Mouse (Mus musculus): Measurements from ENCODE around the gene Gabrr2.

The Gabrr2 gene

DNA sequence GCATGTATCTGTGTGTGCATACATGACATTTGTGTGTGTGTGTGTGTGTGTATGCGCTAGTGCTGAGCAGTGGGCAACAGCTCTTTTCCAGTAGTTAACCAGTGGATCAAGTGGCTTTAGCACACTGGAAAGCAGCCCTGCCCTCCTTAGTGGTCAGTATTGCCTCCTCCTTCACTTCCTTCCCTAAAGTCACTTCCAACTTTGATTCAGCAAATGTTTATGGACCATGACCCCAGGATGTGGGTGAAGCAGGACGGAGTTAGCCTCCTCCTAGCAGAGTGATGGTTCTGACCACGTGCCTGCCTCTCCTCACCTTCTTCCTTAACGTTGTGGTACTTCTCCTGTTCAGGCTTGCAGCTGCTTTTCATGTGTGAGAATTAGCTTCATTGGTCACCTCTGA lies 23.0 kb upstream of the Gabrr2 start:
- TF ChIP-seq CTCF (conservative IDR thresholded peaks at IDR 0.05; ENCODE audit: low read length): no peak
- no peak for TF ChIP-seq NANOG (IDR thresholded peaks at IDR 0.05; ENCODE audit: borderline replicate concordance, low read length)
- H3K9me3 ChIP-seq (ENCODE audit: low read length): peaks cover 4% of the 10 kb centered on the region; the same call in 1 of the 2 replicates
- H3K36me3 ChIP-seq (ENCODE audit: insufficient read depth, low read length): peaks cover 8% of the 10 kb centered on the region
- H3K4me3 ChIP-seq (replicated peaks; ENCODE audit: low read length): no peak overlapping the region
- no peaks in the 10 kb centered on the region for H3K4me1 ChIP-seq (replicated peaks; ENCODE audit: low read depth, low read length)
- no peaks in the 10 kb centered on the region for H3K27me3 ChIP-seq (ENCODE audit: insufficient read depth, low read length)

DNA sequence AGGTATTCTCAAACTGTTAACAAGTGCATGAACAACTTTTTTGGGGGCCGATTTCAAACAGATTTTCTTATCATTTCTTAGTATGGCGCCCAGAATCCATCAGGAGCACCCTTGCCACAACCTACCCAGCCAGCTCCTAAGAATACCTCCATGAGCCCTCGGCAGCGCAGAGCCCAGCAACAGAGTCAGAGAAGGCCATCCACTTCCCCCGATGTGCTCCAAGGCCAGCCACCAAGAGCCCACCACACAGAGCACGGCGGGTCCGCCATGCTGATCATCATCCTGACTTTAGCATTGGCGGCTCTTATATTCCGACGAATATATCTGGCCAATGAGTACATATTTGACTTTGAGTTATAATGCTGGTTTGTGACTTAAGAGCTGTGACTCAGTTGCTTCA lies 13.2 kb upstream of the Gabrr2 start:
- Histone ChIP-seq H3K36me3 (ENCODE audit: insufficient read depth, low read length) (peaks cover 20% of the 10 kb centered on the region), H3K4me1 (replicated peaks; ENCODE audit: low read depth, low read length) (no peaks in the 10 kb centered on the region)
- TF ChIP-seq POU5F1 (IDR thresholded peaks at IDR 0.05; ENCODE audit: borderline replicate concordance, low read length) (no peak), CTCF (conservative IDR thresholded peaks at IDR 0.05; ENCODE audit: low read length) (no peak), NANOG (IDR thresholded peaks at IDR 0.05; ENCODE audit: borderline replicate concordance, low read length) (no peak)

DNA sequence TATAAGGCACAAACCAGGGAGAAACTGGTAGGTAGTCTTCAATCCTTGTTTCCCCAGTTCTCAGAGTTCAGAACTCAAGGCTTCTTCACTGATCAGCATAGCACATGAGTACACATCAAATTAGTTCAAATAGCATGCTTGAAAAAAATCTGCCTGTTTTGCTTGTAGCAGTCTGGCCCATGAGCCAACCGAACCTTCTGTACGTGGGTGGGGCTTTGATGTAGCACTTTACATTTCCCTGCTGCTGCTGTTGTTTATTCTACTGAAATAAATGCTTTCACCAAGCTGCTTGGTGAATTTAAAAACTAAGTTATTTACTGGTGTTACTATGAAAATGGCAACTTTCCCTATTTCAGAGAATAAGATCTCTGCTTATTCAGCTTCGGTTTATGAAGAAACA lies 10.7 kb upstream of the Gabrr2 start:
- H3K4me3 ChIP-seq (replicated peaks; ENCODE audit: low read length): no peak overlapping the region
- H3K36me3 ChIP-seq (ENCODE audit: insufficient read depth, low read length): no peaks in the 10 kb centered on the region
- TF ChIP-seq POU5F1 (IDR thresholded peaks at IDR 0.05; ENCODE audit: borderline replicate concordance, low read length) (no peak), CTCF (conservative IDR thresholded peaks at IDR 0.05; ENCODE audit: low read length) (no peak), NANOG (IDR thresholded peaks at IDR 0.05; ENCODE audit: borderline replicate concordance, low read length) (no peak)
- no peaks in the 10 kb centered on the region for H3K4me1 ChIP-seq (replicated peaks; ENCODE audit: low read depth, low read length)
- H3K27me3 ChIP-seq (ENCODE audit: insufficient read depth, low read length): no peaks in the 10 kb centered on the region
- no peaks in the 10 kb centered on the region for H3K9me3 ChIP-seq (ENCODE audit: low read length)

More for the DNA sequence above, 13.2 kb upstream of the Gabrr2 start:
- Histone ChIP-seq H3K27me3 (ENCODE audit: insufficient read depth, low read length) (no peaks in the 10 kb centered on the region), H3K9me3 (ENCODE audit: low read length) (no peaks in the 10 kb centered on the region), H3K4me3 (replicated peaks; ENCODE audit: low read length) (no peak overlapping the region)

DNA sequence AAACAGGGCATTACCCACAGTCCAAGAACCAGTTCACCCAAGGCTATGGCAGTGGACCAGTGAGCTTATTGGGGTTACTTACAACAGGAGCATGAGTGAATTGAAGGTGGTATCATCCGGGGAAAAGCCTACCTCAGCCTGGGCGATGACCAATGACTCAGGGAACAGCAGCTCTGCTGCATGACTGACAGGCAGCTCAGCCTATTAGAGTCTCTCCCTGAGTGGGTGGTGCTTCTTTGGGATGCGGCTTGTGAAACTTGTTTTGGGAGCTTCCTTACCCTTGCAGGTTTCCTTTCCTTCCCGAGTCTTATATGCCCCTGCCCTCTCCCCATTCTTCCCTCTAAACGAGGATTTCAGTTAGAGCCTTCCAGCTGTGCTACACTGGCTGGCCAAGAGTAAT lies 10.1 kb upstream of the Gabrr2 start:
- no peaks in the 10 kb centered on the region for H3K27me3 ChIP-seq (ENCODE audit: insufficient read depth, low read length)
- no peaks in the 10 kb centered on the region for H3K9me3 ChIP-seq (ENCODE audit: low read length)
- TF ChIP-seq CTCF (conservative IDR thresholded peaks at IDR 0.05; ENCODE audit: low read length) (no peak), POU5F1 (IDR thresholded peaks at IDR 0.05; ENCODE audit: borderline replicate concordance, low read length) (no peak), NANOG (IDR thresholded peaks at IDR 0.05; ENCODE audit: borderline replicate concordance, low read length) (no peak)
- no peaks in the 10 kb centered on the region for H3K36me3 ChIP-seq (ENCODE audit: insufficient read depth, low read length)
- H3K4me1 ChIP-seq (replicated peaks; ENCODE audit: low read depth, low read length): no peaks in the 10 kb centered on the region
- no peak overlapping the region for H3K4me3 ChIP-seq (replicated peaks; ENCODE audit: low read length)

DNA sequence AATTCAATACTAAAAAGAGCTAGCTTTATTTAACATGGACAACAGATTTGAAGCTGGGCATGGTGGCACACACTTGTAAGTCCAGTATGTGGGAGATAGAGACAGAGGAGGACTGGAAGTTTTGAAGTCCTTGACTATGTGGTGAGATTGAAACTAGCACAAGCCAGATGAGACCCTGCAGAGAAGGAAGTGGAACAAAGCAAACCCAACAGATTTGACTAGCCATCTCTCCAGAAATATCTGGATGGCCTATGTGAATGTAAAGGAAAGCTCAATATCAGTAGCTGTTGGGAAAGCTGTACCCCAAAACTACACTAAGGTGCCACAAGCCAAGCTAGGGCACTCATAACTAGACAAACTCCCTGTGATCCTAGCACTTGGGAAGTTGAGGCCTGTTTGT lies 8.4 kb upstream of the Gabrr2 start:
- Histone ChIP-seq H3K9me3 (ENCODE audit: low read length) (no peaks in the 10 kb centered on the region), H3K36me3 (ENCODE audit: insufficient read depth, low read length) (no peaks in the 10 kb centered on the region), H3K4me3 (replicated peaks; ENCODE audit: low read length) (no peak overlapping the region), H3K4me1 (replicated peaks; ENCODE audit: low read depth, low read length) (no peaks in the 10 kb centered on the region), H3K27me3 (ENCODE audit: insufficient read depth, low read length) (no peaks in the 10 kb centered on the region)
- TF ChIP-seq POU5F1 (IDR thresholded peaks at IDR 0.05; ENCODE audit: borderline replicate concordance, low read length): no peak
- TF ChIP-seq CTCF (conservative IDR thresholded peaks at IDR 0.05; ENCODE audit: low read length): no peak
- no peak for TF ChIP-seq NANOG (IDR thresholded peaks at IDR 0.05; ENCODE audit: borderline replicate concordance, low read length)

DNA sequence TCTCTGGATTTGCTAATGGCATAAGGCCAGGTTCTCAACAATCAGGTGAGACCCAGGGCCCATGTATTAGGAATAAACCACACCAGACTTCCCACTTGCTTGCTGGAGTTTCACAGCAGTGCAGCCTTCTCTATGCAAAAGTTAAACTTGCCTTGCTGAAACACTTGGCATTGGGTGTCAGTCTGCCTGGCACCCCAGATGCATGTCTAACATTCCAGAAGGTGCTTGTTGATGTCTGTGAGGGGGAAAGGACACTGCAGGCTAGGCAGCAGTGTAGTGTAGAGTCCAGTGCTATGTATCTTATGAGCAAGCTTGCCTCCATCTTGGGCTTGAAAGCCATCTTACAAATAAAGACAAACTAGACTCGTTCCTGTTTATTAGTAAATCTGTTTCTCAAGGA lies 6.5 kb upstream of the Gabrr2 start:
- Histone ChIP-seq H3K36me3 (ENCODE audit: insufficient read depth, low read length) (no peaks in the 10 kb centered on the region), H3K27me3 (ENCODE audit: insufficient read depth, low read length) (no peaks in the 10 kb centered on the region), H3K9me3 (ENCODE audit: low read length) (no peaks in the 10 kb centered on the region), H3K4me1 (replicated peaks; ENCODE audit: low read depth, low read length) (no peaks in the 10 kb centered on the region), H3K4me3 (replicated peaks; ENCODE audit: low read length) (no peak overlapping the region)
- TF ChIP-seq NANOG (IDR thresholded peaks at IDR 0.05; ENCODE audit: borderline replicate concordance, low read length) (no peak), CTCF (conservative IDR thresholded peaks at IDR 0.05; ENCODE audit: low read length) (no peak), POU5F1 (IDR thresholded peaks at IDR 0.05; ENCODE audit: borderline replicate concordance, low read length) (no peak)

DNA sequence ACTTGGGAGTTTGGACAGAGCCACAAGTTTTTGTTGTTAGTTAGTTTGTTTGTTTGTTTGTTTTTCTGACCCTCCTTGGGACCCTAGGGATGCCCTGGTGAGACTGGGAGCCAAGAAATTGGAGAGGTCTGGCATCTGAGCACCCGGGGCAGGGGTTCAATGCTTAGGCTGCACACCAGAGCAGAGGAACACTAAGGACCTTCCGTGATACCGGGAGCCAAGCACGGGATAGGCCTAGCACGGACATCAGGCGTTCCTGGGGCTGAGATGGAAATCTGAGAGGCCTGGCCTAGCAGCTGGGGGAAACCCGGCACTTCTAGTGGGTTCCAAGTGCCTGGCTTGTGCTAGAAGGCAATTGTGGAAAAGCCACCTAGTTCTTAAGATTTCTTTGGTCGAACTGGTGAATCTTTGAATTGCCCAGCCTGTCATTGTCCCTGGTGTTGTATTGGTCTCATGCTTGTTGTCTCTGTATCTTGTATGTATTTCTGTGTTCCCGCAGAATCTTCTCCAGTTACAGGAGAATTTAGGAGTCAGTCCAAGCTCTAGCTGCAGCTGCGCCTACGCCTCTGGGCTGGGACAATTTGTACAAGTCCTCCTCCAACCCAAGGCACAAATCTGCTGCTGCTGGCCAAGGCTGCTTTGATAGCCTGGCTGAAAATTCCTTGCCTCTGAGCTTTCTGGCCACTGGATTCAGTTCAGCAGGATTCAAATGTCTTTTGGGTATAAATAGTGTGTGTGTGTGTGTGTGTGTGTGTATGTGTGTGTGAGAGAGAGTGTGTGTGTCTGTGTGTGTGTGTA lies 4.7 kb upstream of the Gabrr2 start:
- no peaks in the 10 kb centered on the region for H3K4me1 ChIP-seq (replicated peaks; ENCODE audit: low read depth, low read length)
- H3K36me3 ChIP-seq (ENCODE audit: insufficient read depth, low read length): no peaks in the 10 kb centered on the region
- H3K4me3 ChIP-seq (replicated peaks; ENCODE audit: low read length): no peak overlapping the region
- peaks cover 5% of the 10 kb centered on the region for H3K27me3 ChIP-seq (ENCODE audit: insufficient read depth, low read length)
- no peak for TF ChIP-seq CTCF (conservative IDR thresholded peaks at IDR 0.05; ENCODE audit: low read length)
- H3K9me3 ChIP-seq (ENCODE audit: low read length): no peaks in the 10 kb centered on the region

DNA sequence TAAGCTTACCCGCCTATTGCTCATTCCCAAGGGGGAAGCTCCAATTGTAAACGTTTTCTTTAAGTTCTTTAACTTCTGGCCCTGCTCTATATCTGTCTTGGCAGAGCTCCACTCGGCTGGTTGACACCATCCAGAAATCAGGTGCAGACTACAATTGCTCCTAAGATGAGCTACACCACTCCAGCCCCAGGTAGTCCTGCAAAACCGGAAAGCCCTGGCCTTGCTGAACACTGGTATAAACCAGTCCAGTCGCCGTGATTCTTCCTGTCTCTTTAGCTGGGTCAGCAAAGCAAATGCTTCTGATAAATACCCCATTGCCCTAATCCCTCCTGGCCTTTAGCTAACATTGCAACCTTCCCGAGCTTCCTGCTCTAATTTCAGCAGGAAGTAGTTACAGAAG lies 1.6 kb upstream of the Gabrr2 start:
- peaks cover 18% of the 10 kb centered on the region for H3K27me3 ChIP-seq (ENCODE audit: insufficient read depth, low read length)
- no peaks in the 10 kb centered on the region for H3K9me3 ChIP-seq (ENCODE audit: low read length)
- H3K4me3 ChIP-seq (replicated peaks; ENCODE audit: low read length): no peak overlapping the region
- TF ChIP-seq POU5F1 (IDR thresholded peaks at IDR 0.05; ENCODE audit: borderline replicate concordance, low read length) (no peak), NANOG (IDR thresholded peaks at IDR 0.05; ENCODE audit: borderline replicate concordance, low read length) (no peak), CTCF (conservative IDR thresholded peaks at IDR 0.05; ENCODE audit: low read length) (no peak)
- H3K36me3 ChIP-seq (ENCODE audit: insufficient read depth, low read length): no peaks in the 10 kb centered on the region
- H3K4me1 ChIP-seq (replicated peaks; ENCODE audit: low read depth, low read length): peaks cover 10% of the 10 kb centered on the region

DNA sequence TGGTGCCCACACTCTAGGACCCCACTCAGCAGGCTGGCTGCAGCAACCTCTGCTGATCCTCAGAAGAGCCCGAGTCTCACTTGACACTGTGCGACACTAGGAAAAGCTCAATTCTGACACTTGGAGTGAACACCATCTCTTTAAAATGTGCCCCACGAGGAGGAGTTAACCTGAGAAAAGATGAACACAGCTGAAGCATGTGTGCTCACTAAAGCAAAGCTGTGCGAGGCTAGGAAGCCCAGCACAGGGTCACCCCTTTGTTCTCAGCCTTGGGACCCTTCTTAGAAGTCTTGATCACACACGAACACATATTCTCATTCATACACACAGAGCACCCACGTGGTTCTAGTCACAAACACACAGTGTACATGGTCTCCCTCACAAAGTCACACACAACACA lies 2.2 kb downstream of the Gabrr2 start:
- H3K36me3 ChIP-seq (ENCODE audit: insufficient read depth, low read length): no peaks in the 10 kb centered on the region
- no peak for TF ChIP-seq CTCF (conservative IDR thresholded peaks at IDR 0.05; ENCODE audit: low read length)
- TF ChIP-seq POU5F1 (IDR thresholded peaks at IDR 0.05; ENCODE audit: borderline replicate concordance, low read length): no peak
- TF ChIP-seq NANOG (IDR thresholded peaks at IDR 0.05; ENCODE audit: borderline replicate concordance, low read length): no peak
- H3K4me3 ChIP-seq (replicated peaks; ENCODE audit: low read length): no peak overlapping the region
- peaks cover 12% of the 10 kb centered on the region for H3K4me1 ChIP-seq (replicated peaks; ENCODE audit: low read depth, low read length)
- H3K27me3 ChIP-seq (ENCODE audit: insufficient read depth, low read length): peaks cover 18% of the 10 kb centered on the region
- no peaks in the 10 kb centered on the region for H3K9me3 ChIP-seq (ENCODE audit: low read length)

Measured in E14TG2a.4 (cell line).